Mouse (Mus musculus) cortical plate, adult 2 months (tissue): Measurements from ENCODE around the gene Zbtb20. TPM values are rescaled to one million over a fixed set of nuclear protein-coding genes. Genes with fewer than 3 reads are reported as not detected.

ENCODE experiments used
- H3K27ac ChIP-seq: fragments of 200-500 bp; 2 replicates; pipeline ENCODE4 v1.5.1; 2012; ENCODE audit warnings: low read length, control low read depth, inconsistent platforms; ENCODE audit not compliant: insufficient read depth
- H3K4me1 ChIP-seq: fragments of 200-500 bp; 2 replicates; pipeline ENCODE4 v1.6.1; 2011; ENCODE audit warnings: low read length; ENCODE audit not compliant: control insufficient read depth, insufficient read depth
- H3K4me3 ChIP-seq: fragments of 200-500 bp; 2 replicates; pipeline ENCODE4 v1.5.1; 2011; ENCODE audit warnings: mild to moderate bottlenecking, low read length, control low read depth; ENCODE audit not compliant: insufficient read depth
- CTCF ChIP-seq: fragments of 200-500 bp; IDR thresholded peaks from 2 replicates; pipeline ENCODE4 v1.5.1; 2011; ENCODE audit warnings: mild to moderate bottlenecking, control low read depth, low read length; ENCODE audit not compliant: insufficient read depth; ENCODE audit errors: extremely low read depth
- POLR2A ChIP-seq: fragments of 200-500 bp; IDR thresholded peaks from 2 replicates; pipeline ENCODE4 v1.6.1; 2011; ENCODE audit warnings: mild to moderate bottlenecking, low read length, control low read depth; ENCODE audit not compliant: insufficient read depth; ENCODE audit errors: extremely low read depth
- polyA plus RNA-seq: library from polyadenylated mRNA; depleted of rRNA; stranded (reverse); fragments of >200 nt; gene quantifications from 2 replicates; pipeline ENCODE4 v1.2.3, GENCODE M21; 2012

The Zbtb20 gene
- polyA plus RNA-seq, 1 experiment: 13.1 TPM

- Histone ChIP-seq H3K27ac (peak overlapping the region; percentile 94), H3K4me3 (peak overlapping the region; percentile 35), H3K4me1 (no peaks in the 10 kb centered on the region; the same call in 1 of the 2 replicates)
- no peak for TF ChIP-seq POLR2A
- no peak for TF ChIP-seq CTCF
These were observed 631.2 kb downstream of the Zbtb20 start for GRCm38 (mm10) chr16:43506771-43507405.

- no peaks in the 10 kb centered on the region; the same call in 1 of the 2 replicates for H3K4me1 ChIP-seq
- H3K4me3 ChIP-seq: peak overlapping the region; percentile 6
- H3K27ac ChIP-seq: peak overlapping the region; percentile 49
- TF ChIP-seq POLR2A: no peak
- no peak for TF ChIP-seq CTCF
These were observed 632.7 kb downstream of the Zbtb20 start for GRCm38 (mm10) chr16:43508166-43508998.

- H3K27ac ChIP-seq: peak overlapping the region; percentile 84
- no peak overlapping the region for H3K4me3 ChIP-seq
- H3K4me1 ChIP-seq: no peaks in the 10 kb centered on the region; the same call in 1 of the 2 replicates
- TF ChIP-seq CTCF: peak; percentile 20; the same call in 1 of the 2 replicates
- no peak for TF ChIP-seq POLR2A
These were observed 634.8 kb downstream of the Zbtb20 start for GRCm38 (mm10) chr16:43510516-43510915.

- H3K4me3 ChIP-seq: no peak overlapping the region
- no peaks in the 10 kb centered on the region; the same call in 1 of the 2 replicates for H3K4me1 ChIP-seq
- no peak for TF ChIP-seq POLR2A
- no peak for TF ChIP-seq CTCF
- no peak overlapping the region for H3K27ac ChIP-seq
These were observed 635.9 kb downstream of the Zbtb20 start for GRCm38 (mm10) chr16:43511531-43511930.

GRCm38 (mm10) chr16:43513933-43514332 lies 638.3 kb downstream of the Zbtb20 start:
- H3K4me1 ChIP-seq: no peaks in the 10 kb centered on the region; the same call in 1 of the 2 replicates
- TF ChIP-seq CTCF (no peak), POLR2A (no peak)
- H3K4me3 ChIP-seq: no peak overlapping the region
- H3K27ac ChIP-seq: no peak overlapping the region

- Histone ChIP-seq H3K27ac (peak overlapping the region; percentile 67; the same call in 1 of the 2 replicates), H3K4me3 (no peak overlapping the region), H3K4me1 (no peaks in the 10 kb centered on the region; the same call in 1 of the 2 replicates)
- no peak for TF ChIP-seq POLR2A
- no peak for TF ChIP-seq CTCF
These were observed 639.9 kb downstream of the Zbtb20 start for GRCm38 (mm10) chr16:43515538-43515937.

- TF ChIP-seq CTCF: no peak
- TF ChIP-seq POLR2A: no peak
- no peak overlapping the region for H3K27ac ChIP-seq
- H3K4me1 ChIP-seq: no peaks in the 10 kb centered on the region; the same call in 1 of the 2 replicates
- no peak overlapping the region for H3K4me3 ChIP-seq
These were observed 644.6 kb downstream of the Zbtb20 start for GRCm38 (mm10) chr16:43520274-43520673.

GRCm38 (mm10) chr16:43522482-43522881 lies 646.8 kb downstream of the Zbtb20 start:
- no peak overlapping the region for H3K4me3 ChIP-seq
- no peak overlapping the region for H3K27ac ChIP-seq
- TF ChIP-seq POLR2A (no peak), CTCF (no peak)
- peaks cover 3% of the 10 kb centered on the region; the same call in 1 of the 2 replicates for H3K4me1 ChIP-seq

- TF ChIP-seq POLR2A (no peak), CTCF (no peak)
- H3K4me1 ChIP-seq: peaks cover 3% of the 10 kb centered on the region; the same call in 1 of the 2 replicates
- H3K4me3 ChIP-seq: no peak overlapping the region
- no peak overlapping the region for H3K27ac ChIP-seq
These were observed 648.5 kb downstream of the Zbtb20 start for GRCm38 (mm10) chr16:43524179-43524578.
